Mouse (Mus musculus): ENCODE results near the gene Ints1. TPM values are rescaled to one million over a fixed set of nuclear protein-coding genes. Genes with fewer than 3 reads are reported as not detected.
A peak's percentile ranks its signal among the peaks of the same experiment; 100 is the strongest.

Ints1 gene
- total RNA-seq, 2 experiments from 2014 or later, result 36.6 to 51.9 TPM

- peak; percentile 77 for DNase-seq
Measured at GRCm38 (mm10) chr5:139717723-139718122, 57.8 kb downstream of the Ints1 start.

- DNase-seq, result no peak
Measured at GRCm38 (mm10) chr5:139706496-139706895, 69.0 kb downstream of the Ints1 start.

GRCm38 (mm10) chr5:139702905-139703304 is 72.6 kb downstream of the Ints1 start:
- DNase-seq, result no peak

GRCm38 (mm10) chr5:139702236-139702635 is 73.2 kb downstream of the Ints1 start:
- DNase-seq, result no peak

Small RNA genes within 50 kb of the gene (microRNA-seq; reads per million reads assigned to microRNA genes)
- gene Mir7037, result not detected

Other genes with a start within 250 kb of the Ints1 start
- not detected for gene Uncx, start 232.2 kb downstream of the Ints1 start, total RNA-seq (2021)
- gene Micall2, start 39.3 kb downstream of the Ints1 start, total RNA-seq (2021), result 1 to 10 TPM; 6.6 to 9.2 TPM
- 10 to 100 TPM; 18.8 to 25.1 TPM for gene Mafk, start 15.8 kb upstream of the Ints1 start, total RNA-seq (2021)
- gene Tmem184a, start 44.2 kb upstream of the Ints1 start, total RNA-seq (2021), result 1 to 10 TPM in 1 of 2 experiments, under 1 TPM in 1; 0.91 to 2.1 TPM
- gene Gm26938, start 50.7 kb upstream of the Ints1 start, total RNA-seq (2021), result not detected
- gene Psmg3, start 51.2 kb upstream of the Ints1 start, total RNA-seq (2021), result 10 to 100 TPM; 16.5 to 19.7 TPM
- gene Elfn1, start 132.3 kb upstream of the Ints1 start, total RNA-seq (2021), result 1 to 10 TPM; 1.1 to 2.2 TPM

Measured in adrenal gland, postnatal 10 days (tissue).